Mouse (Mus musculus) kidney, adult 18-20 months (tissue): ENCODE results near the gene Zfp978.
"Not testable (repeated sequence)": the region's sequence is repeated elsewhere in the genome, so short reads cannot be mapped to it uniquely, and the experiment has no call there.

Experiments
- DNase-seq: peaks from one replicate; pipeline ENCODE4 v3.0.0; 2021

Zfp978 gene

GRCm38 (mm10) chr4:147351376-147351980, 9.6 kb upstream of the Zfp978 start:
- DNase-seq = not testable (repeated sequence)

- DNase-seq = not testable (repeated sequence)
Measured at GRCm38 (mm10) chr4:147353626-147354025, 7.5 kb upstream of the Zfp978 start.

- not testable (repeated sequence) for DNase-seq
Measured at GRCm38 (mm10) chr4:147356042-147356441, 5.1 kb upstream of the Zfp978 start.

GRCm38 (mm10) chr4:147357195-147357594, 3.9 kb upstream of the Zfp978 start:
- DNase-seq = not testable (repeated sequence)

GRCm38 (mm10) chr4:147361872-147362271, 769 bp downstream of the Zfp978 start:
- not testable (repeated sequence) for DNase-seq

- DNase-seq = not testable (repeated sequence)
Measured at GRCm38 (mm10) chr4:147369564-147369963, 8.5 kb downstream of the Zfp978 start.

GRCm38 (mm10) chr4:147383199-147383598, 22.1 kb downstream of the Zfp978 start:
- not testable (repeated sequence) for DNase-seq

GRCm38 (mm10) chr4:147397201-147397600, 36.1 kb downstream of the Zfp978 start:
- not testable (repeated sequence) for DNase-seq

GRCm38 (mm10) chr4:147397934-147398682, 37.0 kb downstream of the Zfp978 start:
- DNase-seq = not testable (repeated sequence)

GRCm38 (mm10) chr4:147398741-147399140, 37.6 kb downstream of the Zfp978 start:
- DNase-seq = not testable (repeated sequence)

- DNase-seq = not testable (repeated sequence)
Measured at GRCm38 (mm10) chr4:147399505-147399904, 38.4 kb downstream of the Zfp978 start.

- DNase-seq = not testable (repeated sequence)
Measured at GRCm38 (mm10) chr4:147400031-147400847, 39.1 kb downstream of the Zfp978 start.

- DNase-seq = not testable (repeated sequence)
Measured at GRCm38 (mm10) chr4:147400848-147401715, 40.0 kb downstream of the Zfp978 start.

GRCm38 (mm10) chr4:147401736-147402506, 40.8 kb downstream of the Zfp978 start:
- DNase-seq = not testable (repeated sequence)

GRCm38 (mm10) chr4:147402507-147402890, 41.4 kb downstream of the Zfp978 start:
- DNase-seq = not testable (repeated sequence)

GRCm38 (mm10) chr4:147403509-147403908, 42.4 kb downstream of the Zfp978 start:
- not testable (repeated sequence) for DNase-seq

- not testable (repeated sequence) for DNase-seq
Measured at GRCm38 (mm10) chr4:147403931-147404913, 43.1 kb downstream of the Zfp978 start.

GRCm38 (mm10) chr4:147406735-147407462, 45.8 kb downstream of the Zfp978 start:
- no peak for DNase-seq

- no peak for DNase-seq
Measured at GRCm38 (mm10) chr4:147407463-147407822, 46.3 kb downstream of the Zfp978 start.
